Mouse (Mus musculus) olfactory bulb, adult 2 months (tissue): ENCODE measurements around the gene Thpo. TPM values are rescaled to one million over a fixed set of nuclear protein-coding genes. Genes with fewer than 3 reads are reported as not detected.

Experiments
- H3K27ac ChIP-seq: fragments of 200-500 bp; 2 replicates; pipeline ENCODE4 v1.5.1; 2012; ENCODE audit warnings: low read depth, low read length; ENCODE audit not compliant: insufficient read depth
- H3K4me1 ChIP-seq: fragments of 200-500 bp; 2 replicates; pipeline ENCODE4 v1.6.1; 2012; ENCODE audit warnings: low read length; ENCODE audit not compliant: control insufficient read depth, insufficient read depth
- H3K4me3 ChIP-seq: fragments of 200-500 bp; 2 replicates; pipeline ENCODE4 v1.5.1; 2012; ENCODE audit warnings: mild to moderate bottlenecking, low read depth, low read length, moderate library complexity; ENCODE audit not compliant: insufficient read depth
- CTCF ChIP-seq: fragments of 200-500 bp; IDR thresholded peaks from 2 replicates; pipeline ENCODE4 v1.5.1; 2012; ENCODE audit warnings: low read depth, mild to moderate bottlenecking, low read length, moderate library complexity; ENCODE audit not compliant: insufficient read depth
- POLR2A ChIP-seq: fragments of 200-500 bp; IDR thresholded peaks from 2 replicates; pipeline ENCODE4 v1.6.1; 2012; ENCODE audit warnings: mild to moderate bottlenecking, low read depth, low read length, moderate library complexity; ENCODE audit not compliant: insufficient read depth
- WGBS: fragments of 180-500 bp; shearing (Covaris S2); methylation state at CpG from one replicate; pipeline ENCODE4 v1.1.7; 2018; 5-methylcytosine and 5-hydroxymethylcytosine counted together
- polyA plus RNA-seq: library from polyadenylated mRNA; stranded (reverse); fragments of >200 nt; gene quantifications from 2 replicates; pipeline ENCODE4 v1.2.4, GENCODE M21; 2012; ENCODE audit warnings: low replicate concordance; ENCODE audit not compliant: missing spikeins, insufficient read depth, insufficient read length

The Thpo gene
- polyA plus RNA-seq, 1 experiment, result not detected

GRCm38 (mm10) chr16:20690774-20691173 is 43.5 kb downstream of the Thpo start:
- H3K4me3 ChIP-seq, result no peak overlapping the region
- TF ChIP-seq CTCF, result no peak
- no peak for TF ChIP-seq POLR2A
- H3K4me1 ChIP-seq, result peaks cover 23% of the 10 kb centered on the region
- H3K27ac ChIP-seq, result no peak overlapping the region
- 86% methylated on average over 3 of the region's 3 CpGs for WGBS

- WGBS, result 38% methylated on average over 10 of the region's 10 CpGs
- Histone ChIP-seq H3K27ac (no peak overlapping the region), H3K4me3 (no peak overlapping the region), H3K4me1 (peaks cover 18% of the 10 kb centered on the region)
- TF ChIP-seq CTCF, result no peak
Measured at GRCm38 (mm10) chr16:20677974-20678675, 56.2 kb downstream of the Thpo start.

- Histone ChIP-seq H3K4me3 (no peak overlapping the region), H3K27ac (no peak overlapping the region), H3K4me1 (peaks cover 18% of the 10 kb centered on the region)
- WGBS, result 74% methylated on average over 5 of the region's 5 CpGs
- TF ChIP-seq POLR2A (no peak), CTCF (no peak)
Measured at GRCm38 (mm10) chr16:20677380-20677779, 56.9 kb downstream of the Thpo start.

GRCm38 (mm10) chr16:20676702-20677101 is 57.6 kb downstream of the Thpo start:
- WGBS, result 80% methylated on average over 4 of the region's 4 CpGs
- H3K4me3 ChIP-seq, result no peak overlapping the region
- TF ChIP-seq POLR2A (no peak), CTCF (no peak)

GRCm38 (mm10) chr16:20675213-20675612 is 59.1 kb downstream of the Thpo start:
- TF ChIP-seq POLR2A, result no peak
- no peak for TF ChIP-seq CTCF
- peaks cover 18% of the 10 kb centered on the region for H3K4me1 ChIP-seq
- 89% methylated on average over 6 of the region's 6 CpGs for WGBS
- H3K4me3 ChIP-seq, result no peak overlapping the region
- no peak overlapping the region for H3K27ac ChIP-seq

More at GRCm38 (mm10) chr16:20676702-20677101, 57.6 kb downstream of the Thpo start:
- Histone ChIP-seq H3K27ac (no peak overlapping the region), H3K4me1 (peaks cover 18% of the 10 kb centered on the region)

Other genes starting within 250 kb of the Thpo start
- not detected in 2 replicates for gene Eif2b5, start 235.7 kb downstream of the Thpo start, polyA plus RNA-seq
- gene Dvl3, start 217.5 kb downstream of the Thpo start, polyA plus RNA-seq, result 115 TPM in 1 of 2 replicates, not detected in the other
- 512 and 992 TPM in 2 replicates for gene Ap2m1, start 199.0 kb downstream of the Thpo start, polyA plus RNA-seq
- not detected in 2 replicates for gene Abcf3, start 185.9 kb downstream of the Thpo start, polyA plus RNA-seq
- gene Vwa5b2, start 145.0 kb downstream of the Thpo start, polyA plus RNA-seq, result not detected in 2 replicates
- not detected in 2 replicates for gene Eef1akmt4, start 122.9 kb downstream of the Thpo start, polyA plus RNA-seq
- not detected in 2 replicates for gene Gm49333, start 122.9 kb downstream of the Thpo start, polyA plus RNA-seq
- gene Alg3, start 122.8 kb downstream of the Thpo start, polyA plus RNA-seq, result not detected in 2 replicates
- not detected in 2 replicates for gene Camk2n2, start 113.2 kb downstream of the Thpo start, polyA plus RNA-seq
- gene Ece2, start 104.7 kb downstream of the Thpo start, polyA plus RNA-seq, result not detected in 2 replicates
- gene Psmd2, start 82.9 kb downstream of the Thpo start, polyA plus RNA-seq, result 1,015 TPM in 1 of 2 replicates, not detected in the other
- gene Eif4g1, start 66.2 kb downstream of the Thpo start, polyA plus RNA-seq, result 96.5 and 986 TPM in 2 replicates
- not detected in 2 replicates for gene Fam131a, start 41.3 kb downstream of the Thpo start, polyA plus RNA-seq
- not detected in 2 replicates for gene Polr2h, start 16.8 kb downstream of the Thpo start, polyA plus RNA-seq
- gene Clcn2, start 16.8 kb downstream of the Thpo start, polyA plus RNA-seq, result not detected in 2 replicates
- not detected in 2 replicates for gene Chrd, start 1.4 kb downstream of the Thpo start, polyA plus RNA-seq